Mouse (Mus musculus): ENCODE measurements around the gene Klk12. TPM values are rescaled to one million over a fixed set of nuclear protein-coding genes. Genes with fewer than 3 reads are reported as not detected.

Gene Klk12
- polyA plus RNA-seq, 1 experiment from 2014 or later = not detected

DNA sequence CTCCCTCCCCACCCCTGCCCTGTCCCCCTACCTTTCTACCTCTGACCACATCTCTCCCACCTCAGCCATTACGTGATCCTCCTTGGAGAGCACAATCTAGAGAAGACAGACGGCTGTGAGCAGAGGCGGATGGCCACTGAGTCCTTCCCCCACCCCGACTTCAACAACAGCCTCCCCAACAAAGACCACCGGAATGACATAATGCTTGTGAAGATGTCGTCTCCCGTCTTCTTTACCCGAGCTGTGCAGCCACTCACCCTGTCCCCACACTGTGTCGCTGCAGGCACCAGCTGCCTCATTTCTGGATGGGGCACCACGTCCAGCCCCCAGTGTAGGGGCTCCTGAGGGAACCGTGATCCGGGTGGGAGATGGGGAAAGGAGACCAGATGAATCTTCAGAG lies 8.7 kb downstream of the Klk12 start:
- 88% methylated on average over 12 of the region's 12 CpGs for WGBS
- Histone ChIP-seq H3K9ac (replicated peaks) (no peak overlapping the region), H3K9me3 (no peaks in the 10 kb centered on the region), H3K4me2 (replicated peaks) (no peak overlapping the region), H3K4me3 (no peak overlapping the region), H3K27ac (replicated peaks) (no peak overlapping the region), H3K36me3 (no peaks in the 10 kb centered on the region), H3K4me1 (peaks cover 10% of the 10 kb centered on the region; the same call in 1 of the 2 replicates), H3K27me3 (peaks cover under 1% of the 10 kb centered on the region; the same call in 1 of the 2 replicates)
- ATAC-seq (ENCODE audit: low FRiP score, low read depth) = no peak

DNA sequence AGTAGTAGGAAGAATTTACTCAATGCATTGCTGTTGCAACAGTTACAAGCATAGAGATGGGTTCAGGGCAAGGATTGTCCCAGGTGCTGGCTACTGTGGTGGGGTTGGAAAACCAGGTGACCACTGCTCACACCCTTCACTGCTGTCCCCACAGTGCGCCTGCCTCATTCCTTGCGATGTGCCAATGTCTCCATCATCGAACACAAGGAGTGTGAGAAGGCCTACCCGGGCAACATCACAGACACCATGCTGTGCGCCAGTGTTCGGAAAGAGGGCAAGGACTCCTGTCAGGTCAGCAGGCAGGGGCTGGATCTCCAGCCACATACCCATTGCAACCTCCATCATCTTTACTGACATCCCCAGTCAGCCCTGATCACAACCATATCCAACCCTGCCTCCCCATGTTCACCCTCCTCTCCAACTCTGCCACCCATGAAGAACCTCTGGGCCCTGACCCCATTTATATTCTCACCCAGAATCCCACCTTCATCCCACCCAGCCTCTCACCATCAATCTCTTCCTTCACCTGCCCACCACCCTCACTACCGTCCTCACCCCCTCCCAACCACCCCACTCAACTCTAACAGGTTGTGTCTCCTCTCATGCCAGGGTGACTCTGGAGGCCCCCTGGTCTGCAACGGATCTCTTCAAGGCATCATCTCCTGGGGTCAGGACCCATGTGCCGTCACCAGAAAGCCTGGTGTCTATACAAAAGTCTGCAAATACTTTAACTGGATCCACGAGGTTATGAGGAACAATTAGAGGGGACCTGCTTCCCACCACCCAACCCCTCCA lies 9.7 kb downstream of the Klk12 start:
- Histone ChIP-seq H3K9me3 (no peaks in the 10 kb centered on the region), H3K27me3 (peaks cover 10% of the 10 kb centered on the region), H3K4me3 (no peak overlapping the region), H3K36me3 (no peaks in the 10 kb centered on the region), H3K9ac (replicated peaks) (no peak overlapping the region), H3K4me1 (peaks cover 15% of the 10 kb centered on the region; the same call in 1 of the 2 replicates), H3K4me2 (replicated peaks) (no peak overlapping the region), H3K27ac (replicated peaks) (no peak overlapping the region)
- no peak for ATAC-seq (ENCODE audit: low FRiP score, low read depth)
- 89% methylated on average over 10 of the region's 10 CpGs for WGBS

DNA sequence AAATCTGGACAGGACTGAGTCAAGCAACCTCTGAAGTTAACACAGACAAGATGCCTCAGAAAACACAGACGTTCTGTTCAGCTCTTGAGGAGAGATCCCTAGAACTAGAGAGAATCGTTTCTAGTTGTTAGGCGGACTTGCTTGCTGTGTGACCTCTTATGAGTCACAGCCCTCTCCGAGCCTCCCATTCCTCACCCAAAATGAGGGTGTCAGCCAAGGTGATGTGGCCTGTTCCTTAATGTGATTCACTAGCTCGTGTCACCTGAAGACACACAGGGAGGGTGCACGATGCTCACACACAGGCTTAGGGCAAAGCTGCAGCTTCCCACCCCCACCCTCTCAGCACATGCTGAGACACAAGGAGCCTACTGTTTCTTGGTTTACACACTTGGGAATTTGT lies 11.5 kb downstream of the Klk12 start:
- ATAC-seq (ENCODE audit: low FRiP score, low read depth) = no peak
- Histone ChIP-seq H3K9me3 (no peaks in the 10 kb centered on the region), H3K9ac (replicated peaks) (no peak overlapping the region), H3K27ac (replicated peaks) (no peak overlapping the region), H3K4me2 (replicated peaks) (no peak overlapping the region), H3K4me3 (no peak overlapping the region), H3K36me3 (no peaks in the 10 kb centered on the region), H3K4me1 (peaks cover 9% of the 10 kb centered on the region; the same call in 1 of the 2 replicates), H3K27me3 (peaks cover 20% of the 10 kb centered on the region)
- 73% methylated on average over 6 of the region's 6 CpGs for WGBS

DNA sequence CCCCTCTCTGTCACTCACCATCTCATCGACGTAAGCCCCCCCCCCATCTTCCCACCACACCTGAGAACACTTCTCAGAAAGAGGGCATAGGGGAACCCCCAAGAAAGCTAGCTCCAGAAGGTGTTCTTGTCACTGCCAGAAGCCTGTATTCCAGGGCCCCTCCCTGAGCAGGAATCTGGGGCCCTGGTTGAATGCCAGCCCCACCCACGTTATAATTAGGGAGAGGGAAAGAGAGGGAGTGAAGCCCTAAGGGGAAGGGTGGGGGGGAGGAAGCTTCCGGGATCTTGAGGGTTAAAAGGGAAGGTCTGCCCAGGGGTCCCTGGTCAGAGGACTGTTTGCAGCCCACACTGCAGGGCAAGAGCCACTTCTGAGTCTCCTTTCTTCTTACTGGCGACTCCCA lies 12.0 kb downstream of the Klk12 start, which contains the start of gene Klk10:
Gene Klk10 (plus strand): TSS at position 290 of the 400 bp plus-strand sequence.
- peaks cover 20% of the 10 kb centered on the region for H3K27me3 ChIP-seq
- WGBS = 53% methylated on average over 5 of the region's 5 CpGs
- H3K9me3 ChIP-seq = no peaks in the 10 kb centered on the region
- no peaks in the 10 kb centered on the region for H3K36me3 ChIP-seq
- no peak within 1 kb of the TSS for H3K4me3 ChIP-seq
- H3K9ac ChIP-seq (replicated peaks) = no peak within 1 kb of the TSS
- ATAC-seq (ENCODE audit: low FRiP score, low read depth) = no peak
- no peak within 1 kb of the TSS for H3K4me2 ChIP-seq (replicated peaks)
- H3K27ac ChIP-seq (replicated peaks) = no peak within 1 kb of the TSS
- peaks cover 7% of the 10 kb centered on the region; the same call in 1 of the 2 replicates for H3K4me1 ChIP-seq

DNA sequence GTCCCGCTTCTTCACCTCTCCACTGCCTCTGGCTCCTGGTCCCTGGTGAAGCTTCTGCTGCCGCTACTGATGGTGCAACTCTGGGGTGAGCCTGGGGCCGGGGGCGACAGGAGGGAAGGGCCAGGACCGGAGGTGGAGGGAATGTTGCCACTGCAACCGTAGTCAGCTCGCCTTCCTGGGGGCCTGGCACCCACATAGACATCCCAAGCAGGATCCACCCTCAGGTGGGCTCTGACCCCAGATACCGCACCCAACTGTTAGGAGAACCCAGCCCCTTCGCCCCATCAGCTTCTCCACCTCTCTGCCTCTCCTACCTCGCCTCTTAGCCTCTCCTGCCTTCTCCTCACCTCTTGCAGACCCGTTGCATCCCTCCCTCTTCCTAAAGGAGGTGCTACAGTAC lies 12.8 kb downstream of the Klk12 start:
- WGBS = 89% methylated on average over 11 of the region's 11 CpGs

DNA sequence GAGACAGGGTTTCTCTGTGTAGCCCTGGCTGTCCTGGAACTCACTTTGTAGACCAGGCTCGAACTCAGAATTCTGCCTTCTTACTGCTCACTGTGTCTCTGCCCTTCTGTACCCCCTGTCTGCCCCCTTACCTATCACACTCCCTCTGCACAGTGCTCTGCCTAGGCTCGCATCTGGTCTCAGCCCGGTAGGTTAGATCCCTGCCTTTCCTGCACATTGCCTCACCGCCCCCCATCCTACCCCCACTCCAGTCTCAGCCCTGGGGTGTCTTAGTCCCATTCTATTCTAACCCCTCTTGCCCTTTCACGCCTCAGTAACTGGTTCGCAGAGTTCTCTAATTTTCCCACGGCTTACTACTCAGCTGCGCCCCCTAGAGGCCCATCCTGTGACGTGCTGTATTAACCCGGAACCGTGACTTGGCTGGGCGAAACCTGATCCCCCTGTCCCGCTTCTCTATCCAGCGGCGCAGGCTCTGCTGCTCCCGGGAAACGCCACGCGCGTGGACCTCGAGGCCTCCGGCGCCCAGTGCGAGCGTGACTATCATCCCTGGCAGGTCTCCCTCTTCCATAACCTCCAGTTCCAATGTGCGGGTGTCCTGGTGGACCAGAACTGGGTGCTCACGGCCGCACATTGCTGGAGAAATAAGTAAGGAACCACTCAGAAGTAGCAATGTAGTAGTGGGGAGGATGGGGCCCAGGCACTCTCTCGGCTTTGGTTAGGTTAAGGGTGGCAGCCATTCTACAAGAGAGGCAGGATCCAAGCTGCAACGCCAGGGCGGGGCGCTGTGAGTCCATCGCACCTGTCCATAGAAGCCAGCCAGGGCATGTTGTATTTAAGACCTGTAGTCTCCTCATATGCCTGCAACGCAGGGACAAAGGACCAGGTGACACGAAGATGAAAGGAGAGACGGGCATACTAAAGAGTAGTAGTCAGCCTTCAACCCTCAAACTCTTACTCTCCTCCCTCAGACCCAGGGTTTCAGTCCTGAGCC lies 13.9 kb downstream of the Klk12 start:
- 8% methylated on average over 36 of the region's 36 CpGs for WGBS
- peak; percentile 80 for ATAC-seq (ENCODE audit: low FRiP score, low read depth)
- H3K4me2 ChIP-seq (replicated peaks) = peak overlapping the region; percentile 59
- H3K27ac ChIP-seq (replicated peaks) = no peak overlapping the region
- peaks cover 20% of the 10 kb centered on the region for H3K27me3 ChIP-seq
- peak overlapping the region; percentile 32 for H3K4me3 ChIP-seq
- H3K9ac ChIP-seq (replicated peaks) = peak overlapping the region; percentile 47; the same call in 1 of the 2 replicates
- H3K9me3 ChIP-seq = no peaks in the 10 kb centered on the region
- H3K4me1 ChIP-seq = peaks cover 7% of the 10 kb centered on the region; the same call in 1 of the 2 replicates
- H3K36me3 ChIP-seq = no peaks in the 10 kb centered on the region

More for the DNA sequence above, 12.8 kb downstream of the Klk12 start:
- no peak overlapping the region for H3K4me2 ChIP-seq (replicated peaks)
- H3K27me3 ChIP-seq = peaks cover 20% of the 10 kb centered on the region
- no peak overlapping the region for H3K9ac ChIP-seq (replicated peaks)
- no peaks in the 10 kb centered on the region for H3K9me3 ChIP-seq
- H3K4me1 ChIP-seq = peaks cover 7% of the 10 kb centered on the region; the same call in 1 of the 2 replicates
- ATAC-seq (ENCODE audit: low FRiP score, low read depth) = no peak
- no peak overlapping the region for H3K4me3 ChIP-seq
- H3K36me3 ChIP-seq = no peaks in the 10 kb centered on the region
- H3K27ac ChIP-seq (replicated peaks) = no peak overlapping the region

DNA sequence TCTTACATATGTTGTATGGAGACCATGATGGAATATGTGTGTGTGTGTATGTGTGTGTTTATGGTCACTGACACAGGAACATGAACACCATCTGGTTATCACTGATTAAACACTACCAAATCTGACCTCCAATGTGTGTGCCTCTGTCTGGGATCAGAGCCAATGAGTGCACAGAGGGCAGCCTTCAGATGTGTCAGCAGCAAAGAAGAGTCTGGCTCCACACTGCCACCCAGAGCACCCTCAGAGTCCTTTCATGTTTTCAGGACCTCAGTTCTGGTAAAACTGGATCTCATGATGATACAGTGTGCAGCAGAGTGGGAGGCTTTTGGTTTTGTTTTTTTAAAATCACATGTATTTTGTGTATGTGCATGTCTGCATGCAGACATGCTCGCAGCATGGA lies 16.6 kb downstream of the Klk12 start:
- H3K27me3 ChIP-seq = peaks cover 20% of the 10 kb centered on the region
- no peak for ATAC-seq (ENCODE audit: low FRiP score, low read depth)
- no peaks in the 10 kb centered on the region for H3K9me3 ChIP-seq
- H3K27ac ChIP-seq (replicated peaks) = no peak overlapping the region
- no peak overlapping the region for H3K4me3 ChIP-seq
- no peak overlapping the region for H3K9ac ChIP-seq (replicated peaks)
- peaks cover 7% of the 10 kb centered on the region; the same call in 1 of the 2 replicates for H3K4me1 ChIP-seq
- 83% methylated on average over 1 of the region's 1 CpGs for WGBS
- H3K36me3 ChIP-seq = no peaks in the 10 kb centered on the region
- no peak overlapping the region for H3K4me2 ChIP-seq (replicated peaks)

DNA sequence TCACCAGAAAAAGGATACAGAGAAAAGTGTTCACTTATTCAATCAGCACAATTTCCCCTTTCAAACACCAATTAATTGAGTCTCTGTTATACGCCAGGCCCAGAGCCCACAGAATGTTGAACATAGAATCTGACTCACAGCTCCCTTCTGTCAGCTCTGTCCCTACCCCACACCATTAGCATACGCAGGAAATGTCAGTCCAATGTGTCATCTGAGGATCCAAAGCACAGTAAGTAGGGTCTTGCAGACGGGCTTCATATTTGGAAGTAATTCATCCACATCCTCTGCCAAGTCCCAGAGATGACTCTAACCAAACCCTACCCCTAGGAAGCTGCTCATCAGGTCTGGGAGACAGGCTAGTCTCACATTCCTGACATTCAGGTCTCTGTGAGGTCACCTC lies 19.4 kb downstream of the Klk12 start:
- H3K4me1 ChIP-seq = no peaks in the 10 kb centered on the region
- no peak for ATAC-seq (ENCODE audit: low FRiP score, low read depth)
- peaks cover 13% of the 10 kb centered on the region for H3K27me3 ChIP-seq
- no peaks in the 10 kb centered on the region for H3K9me3 ChIP-seq
- WGBS = 80% methylated on average over 3 of the region's 3 CpGs
- H3K9ac ChIP-seq (replicated peaks) = no peak overlapping the region
- H3K27ac ChIP-seq (replicated peaks) = no peak overlapping the region
- no peak overlapping the region for H3K4me3 ChIP-seq
- no peak overlapping the region for H3K4me2 ChIP-seq (replicated peaks)
- H3K36me3 ChIP-seq = no peaks in the 10 kb centered on the region

DNA sequence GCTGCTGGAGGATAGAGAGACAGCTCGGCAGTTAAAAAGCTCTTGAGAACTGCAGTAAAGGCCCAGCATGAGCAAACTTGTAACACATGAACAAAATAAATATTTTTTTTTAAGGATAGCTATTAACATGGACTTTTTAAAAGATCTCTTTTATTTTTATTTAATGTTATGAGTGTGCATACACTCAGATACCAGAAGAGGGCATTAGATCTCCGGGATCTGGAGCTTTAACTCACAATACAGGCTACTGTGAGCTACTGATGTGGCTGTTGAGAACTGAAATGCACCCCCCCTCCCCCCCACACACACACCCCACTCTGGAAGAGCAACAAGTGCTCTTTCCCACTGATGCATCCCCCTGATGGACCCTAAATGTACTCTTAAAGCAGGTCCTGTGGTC lies 20.6 kb downstream of the Klk12 start:
- no peak overlapping the region for H3K27ac ChIP-seq (replicated peaks)
- no peak for ATAC-seq (ENCODE audit: low FRiP score, low read depth)
- H3K27me3 ChIP-seq = peaks cover under 1% of the 10 kb centered on the region; the same call in 1 of the 2 replicates
- no peak overlapping the region for H3K4me2 ChIP-seq (replicated peaks)
- H3K9me3 ChIP-seq = no peaks in the 10 kb centered on the region
- H3K4me3 ChIP-seq = no peak overlapping the region
- no peak overlapping the region for H3K9ac ChIP-seq (replicated peaks)
- H3K36me3 ChIP-seq = no peaks in the 10 kb centered on the region
- no peaks in the 10 kb centered on the region for H3K4me1 ChIP-seq
- 82% methylated on average over 2 of the region's 2 CpGs for WGBS

DNA sequence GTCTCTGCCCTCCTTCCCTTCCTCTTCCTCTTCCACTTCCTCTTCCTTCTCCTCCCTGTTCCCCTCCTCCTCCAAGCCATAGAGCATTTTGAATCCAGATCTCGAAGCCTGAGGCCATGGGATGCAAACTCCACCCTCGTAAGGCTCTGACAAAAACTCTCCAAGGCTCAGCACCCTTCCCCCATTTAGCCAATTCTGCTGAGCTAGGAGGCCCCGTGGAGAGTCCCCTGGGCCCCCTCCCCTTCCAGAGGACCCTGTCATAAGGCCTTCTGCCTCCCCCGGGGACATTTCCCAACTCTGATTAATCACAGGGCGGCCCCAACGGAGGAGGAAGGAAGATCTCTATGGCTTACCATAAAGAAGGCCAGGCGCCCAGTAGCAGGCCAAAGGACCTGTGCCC lies 22.9 kb downstream of the Klk12 start, which contains the start of gene Klk9:
Gene Klk9 (plus strand): TSS at position 301 of the 400 bp plus-strand sequence.
- Histone ChIP-seq H3K9ac (replicated peaks) (no peak within 1 kb of the TSS), H3K4me3 (no peak within 1 kb of the TSS), H3K4me2 (replicated peaks) (no peak within 1 kb of the TSS), H3K27ac (replicated peaks) (no peak within 1 kb of the TSS), H3K4me1 (peaks cover 3% of the 10 kb centered on the region; the same call in 1 of the 2 replicates), H3K27me3 (peaks cover 21% of the 10 kb centered on the region), H3K9me3 (no peaks in the 10 kb centered on the region), H3K36me3 (no peaks in the 10 kb centered on the region)
- 71% methylated on average over 7 of the region's 7 CpGs for WGBS
- no peak for ATAC-seq (ENCODE audit: low FRiP score, low read depth)

DNA sequence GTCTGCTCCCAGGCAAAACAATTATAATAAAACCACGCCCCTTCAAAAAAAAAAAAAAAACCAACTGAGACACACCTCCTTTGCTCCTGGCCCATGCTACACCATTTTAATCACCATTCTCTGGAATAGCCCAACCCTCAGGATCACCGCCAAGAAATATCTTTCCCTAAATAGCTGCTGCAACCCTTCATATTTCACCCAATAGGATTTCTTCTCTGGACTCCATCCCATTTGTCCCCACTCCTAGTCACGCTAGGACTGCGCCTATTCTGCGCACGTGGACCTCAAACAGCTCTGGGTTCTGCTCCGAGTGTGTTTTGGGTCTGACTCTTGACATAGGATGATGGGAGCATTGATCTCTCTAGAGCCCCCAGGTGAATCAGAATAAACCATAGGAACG lies 27.7 kb downstream of the Klk12 start:
- Histone ChIP-seq H3K4me1 (peaks cover 12% of the 10 kb centered on the region), H3K4me2 (replicated peaks) (peak overlapping the region; percentile 76), H3K36me3 (no peaks in the 10 kb centered on the region), H3K27me3 (peaks cover 45% of the 10 kb centered on the region), H3K27ac (replicated peaks) (no peak overlapping the region), H3K4me3 (peak overlapping the region; percentile 48), H3K9me3 (no peaks in the 10 kb centered on the region), H3K9ac (replicated peaks) (no peak overlapping the region)
- 8% methylated on average over 7 of the region's 8 CpGs for WGBS
- ATAC-seq (ENCODE audit: low FRiP score, low read depth) = no peak
